Mouse (Mus musculus): Measurements from ENCODE around the gene Fosb. TPM values are rescaled to one million over a fixed set of nuclear protein-coding genes. Genes with fewer than 3 reads are reported as not detected.

Gene Fosb
- total RNA-seq, 4 experiments from 2014 or later = 11.1 to 15.1 (median 13.8) TPM

DNA sequence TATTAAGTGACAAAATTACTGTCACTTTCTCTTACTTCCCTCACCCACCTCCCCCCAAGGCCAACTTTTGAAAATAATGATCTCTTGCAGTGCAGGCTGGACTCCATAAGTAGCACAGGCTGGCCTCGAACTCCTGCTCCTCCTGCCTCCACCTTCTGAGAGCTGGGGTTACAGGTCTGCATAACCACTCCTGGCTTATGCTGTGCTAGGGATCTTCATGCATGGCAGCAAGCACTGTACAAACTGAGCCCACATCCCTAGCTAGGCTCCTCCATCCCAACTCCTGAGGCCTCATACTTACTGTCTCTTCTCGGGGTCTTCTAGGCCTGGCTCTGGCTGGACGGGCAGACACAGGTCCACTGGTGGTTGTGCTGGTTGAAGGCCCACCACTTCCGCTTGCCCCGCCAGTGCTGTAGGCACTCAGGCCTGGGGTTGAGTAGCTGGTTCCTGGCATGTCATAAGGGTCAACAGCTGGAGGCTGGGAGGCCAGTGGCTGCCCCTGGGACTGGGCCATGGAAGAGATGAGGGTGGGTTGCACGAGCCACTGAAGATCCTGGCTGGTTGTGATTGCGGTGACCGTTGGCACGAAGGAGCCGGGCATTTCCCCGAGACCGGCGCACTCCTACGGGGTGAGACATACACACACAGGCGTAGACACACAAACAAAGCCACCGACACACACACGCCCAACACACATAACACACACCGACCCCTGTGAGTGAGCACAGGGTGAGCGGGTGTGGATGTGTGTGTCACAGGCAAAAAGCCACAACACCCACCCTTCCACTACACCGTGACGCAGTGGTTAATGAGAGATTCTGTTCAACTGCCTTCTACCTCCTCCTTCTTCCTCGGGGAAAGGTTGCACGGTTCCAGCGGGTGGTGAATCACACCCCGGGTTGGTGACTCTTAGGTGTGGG is 2.8 kb downstream of the Fosb start:
- peak in 1 of 2 experiments; percentile 56 for DNase-seq (ENCODE audit: low spot score in 2 of 2)

DNA sequence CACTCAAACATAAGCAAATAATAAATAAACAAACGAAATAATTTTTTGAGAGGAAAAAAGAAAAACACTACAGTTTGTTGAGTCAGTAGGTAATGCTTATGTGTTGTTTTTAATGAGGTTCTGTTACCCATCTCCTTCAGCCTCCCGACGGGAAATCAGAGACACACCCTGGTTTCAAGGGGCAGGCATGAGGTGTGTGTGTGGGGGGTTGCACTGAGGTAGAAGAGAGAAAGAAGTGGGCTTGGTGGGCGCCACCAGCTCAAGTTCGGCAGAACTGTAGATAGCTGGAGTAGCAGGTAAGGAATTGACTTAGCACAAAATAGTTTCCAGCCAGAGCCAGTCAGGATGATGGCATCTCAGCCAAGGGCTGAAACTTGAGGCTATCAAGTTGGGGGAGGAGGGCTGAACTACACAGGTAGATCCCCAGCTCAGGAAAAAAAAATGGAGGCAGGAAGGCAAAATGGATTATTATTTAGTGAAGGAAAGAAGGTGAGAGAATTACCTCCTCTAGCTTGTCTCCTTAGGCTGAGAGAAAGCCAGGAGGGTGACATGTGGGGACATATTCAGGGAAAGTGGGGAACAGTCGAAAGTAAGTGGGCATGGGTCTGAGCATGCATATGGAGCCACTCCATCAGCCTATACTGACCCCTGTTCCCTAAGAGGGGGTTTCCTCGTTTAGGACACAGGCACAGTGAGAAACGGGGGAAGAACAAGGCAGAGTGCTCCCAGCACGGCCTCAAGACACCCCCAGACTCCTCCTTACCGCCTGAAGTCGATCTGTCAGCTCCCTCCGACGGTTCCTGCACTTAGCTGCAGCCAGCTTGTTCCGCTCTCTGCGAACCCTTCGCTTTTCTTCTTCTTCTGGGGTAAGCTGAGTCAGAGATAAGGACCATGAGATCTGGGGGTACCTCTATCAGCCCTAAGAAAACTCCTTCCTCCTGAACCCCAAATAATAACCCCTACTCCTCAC is 3.8 kb downstream of the Fosb start:
- no peak for DNase-seq (ENCODE audit: low spot score in 2 of 2)

DNA sequence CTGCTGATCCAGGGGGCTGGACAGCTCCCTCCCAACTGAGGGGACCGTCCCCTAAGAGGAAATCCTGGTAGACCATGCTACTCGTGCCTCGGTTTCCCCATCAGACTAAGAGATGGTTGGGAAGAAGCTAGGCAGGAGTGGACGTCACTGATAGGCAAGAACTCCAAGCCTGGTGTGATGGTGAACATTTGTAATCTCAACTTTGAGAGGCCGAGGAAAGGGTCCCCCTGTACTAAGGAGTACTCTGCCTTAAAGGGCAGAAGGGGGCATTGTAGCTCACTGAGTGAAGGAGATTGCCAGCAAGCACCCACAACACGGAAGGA is 4.5 kb downstream of the Fosb start:
- DNase-seq (ENCODE audit: low spot score in 2 of 2) = no peak

DNA sequence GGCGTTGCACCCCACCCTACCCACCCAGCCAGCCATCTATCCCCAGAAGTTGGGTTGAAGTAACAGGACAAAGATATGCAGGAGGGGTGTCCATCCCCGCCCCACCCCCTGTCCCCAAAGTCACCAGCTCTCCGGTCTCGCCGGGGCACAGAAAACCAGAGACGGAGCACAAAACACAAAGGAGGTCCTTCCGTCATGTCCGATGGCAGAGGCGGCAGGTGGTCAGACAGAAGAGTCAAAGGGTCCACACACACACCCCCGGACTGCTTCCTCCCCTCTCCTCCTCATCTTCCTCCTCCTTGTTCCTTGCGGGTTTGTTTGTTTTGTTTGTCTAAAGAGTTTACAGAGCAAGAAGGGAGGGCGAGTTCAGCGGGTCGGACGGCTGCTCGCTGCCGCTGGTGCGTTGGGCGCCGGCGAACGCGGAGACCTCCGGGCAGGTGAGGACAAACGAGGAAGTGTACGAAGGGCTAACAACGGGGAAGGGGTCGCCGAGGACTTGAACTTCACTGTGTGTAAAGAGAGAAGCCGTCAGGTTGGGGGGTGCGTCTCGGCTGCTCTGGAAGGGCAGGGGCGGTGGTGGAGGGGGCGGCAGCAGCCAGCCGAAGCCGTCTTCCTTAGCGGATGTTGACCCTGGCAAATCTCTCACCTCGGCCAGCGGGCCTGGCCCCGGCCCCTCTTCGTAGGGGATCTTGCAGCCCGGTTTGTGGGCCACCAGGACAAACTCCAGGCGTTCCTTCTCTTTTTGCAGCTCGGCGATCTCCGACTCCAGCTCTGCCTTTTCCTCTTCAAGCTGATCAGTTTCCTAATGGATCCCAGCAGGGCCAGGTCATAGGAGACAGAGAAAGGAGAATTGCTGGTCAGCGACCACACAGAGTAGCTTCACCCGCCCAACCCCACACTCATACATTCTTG is 5.1 kb downstream of the Fosb start:
- DNase-seq (ENCODE audit: low spot score in 2 of 2) = no peak

DNA sequence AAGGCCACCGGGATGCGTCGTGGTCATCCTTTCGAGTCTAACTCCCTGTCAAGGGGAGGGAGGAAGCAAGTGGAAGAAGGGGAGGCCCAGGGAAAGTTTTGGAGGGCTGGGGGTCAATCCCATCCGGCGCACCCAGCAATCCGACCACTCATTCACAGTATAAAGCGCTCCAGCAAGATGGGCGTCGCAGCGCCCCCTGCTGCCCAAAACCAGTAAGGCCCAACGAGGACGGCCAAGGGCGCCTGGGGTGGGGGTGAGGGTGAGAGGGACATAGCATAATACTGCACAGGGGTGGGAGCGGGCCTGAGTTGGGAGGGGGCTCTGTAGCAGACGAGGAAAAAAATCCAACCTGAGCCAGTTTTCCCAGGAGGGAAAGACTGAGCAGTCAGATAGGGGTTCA is 6.1 kb downstream of the Fosb start:
- DNase-seq (ENCODE audit: low spot score in 2 of 2) = peak in 1 of 2 experiments; percentile 71

DNA sequence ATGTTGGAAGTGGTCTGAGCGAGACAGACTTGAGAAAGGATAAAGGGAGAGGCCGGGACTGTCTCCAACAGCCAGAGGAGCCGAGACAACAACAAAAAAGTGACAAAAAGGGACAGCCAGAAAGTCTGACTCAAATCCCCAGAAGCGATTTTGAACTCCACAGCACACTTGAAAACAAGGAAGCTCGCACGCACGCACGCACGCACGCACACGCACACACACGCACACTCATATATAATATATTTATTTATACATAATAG is 6.9 kb downstream of the Fosb start:
- DNase-seq (ENCODE audit: low spot score in 2 of 2) = no peak

DNA sequence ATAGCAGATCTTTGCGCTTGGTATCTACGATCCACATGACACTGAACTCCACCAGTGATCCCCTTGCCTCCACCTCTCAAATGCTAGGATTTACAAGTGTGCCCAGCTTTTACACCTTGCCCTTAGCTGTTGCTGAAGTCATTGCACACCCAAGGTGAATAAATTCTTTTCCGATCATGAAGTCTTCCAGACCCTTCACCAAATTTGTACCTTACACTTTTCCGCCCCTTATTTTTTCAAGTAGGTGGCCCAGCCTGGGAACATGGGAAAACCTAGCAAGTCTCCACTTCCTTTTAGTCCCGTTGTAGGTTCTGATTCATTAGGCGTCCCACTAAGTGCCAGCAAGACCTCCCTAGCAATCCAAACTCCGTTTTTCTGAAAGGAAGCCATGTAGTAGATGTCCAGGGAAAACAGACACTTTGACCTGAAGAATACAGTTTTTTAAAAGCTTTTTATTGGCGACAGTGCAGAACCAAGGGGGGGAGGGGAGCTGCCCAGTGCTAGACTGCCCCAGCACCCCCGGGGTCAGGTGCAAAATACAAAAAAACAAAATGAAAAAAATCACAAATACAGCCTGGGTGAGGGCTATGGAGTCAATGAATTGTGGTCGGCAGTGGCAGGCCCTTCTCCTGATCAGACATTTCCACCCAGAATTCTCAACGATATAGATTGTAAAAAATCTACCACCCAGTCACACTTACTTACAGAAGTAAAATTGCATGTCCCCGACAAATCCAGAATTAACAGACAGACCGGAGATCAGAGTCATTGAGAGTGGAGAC is 7.4 kb downstream of the Fosb start:
- no peak for DNase-seq (ENCODE audit: low spot score in 2 of 2)

DNA sequence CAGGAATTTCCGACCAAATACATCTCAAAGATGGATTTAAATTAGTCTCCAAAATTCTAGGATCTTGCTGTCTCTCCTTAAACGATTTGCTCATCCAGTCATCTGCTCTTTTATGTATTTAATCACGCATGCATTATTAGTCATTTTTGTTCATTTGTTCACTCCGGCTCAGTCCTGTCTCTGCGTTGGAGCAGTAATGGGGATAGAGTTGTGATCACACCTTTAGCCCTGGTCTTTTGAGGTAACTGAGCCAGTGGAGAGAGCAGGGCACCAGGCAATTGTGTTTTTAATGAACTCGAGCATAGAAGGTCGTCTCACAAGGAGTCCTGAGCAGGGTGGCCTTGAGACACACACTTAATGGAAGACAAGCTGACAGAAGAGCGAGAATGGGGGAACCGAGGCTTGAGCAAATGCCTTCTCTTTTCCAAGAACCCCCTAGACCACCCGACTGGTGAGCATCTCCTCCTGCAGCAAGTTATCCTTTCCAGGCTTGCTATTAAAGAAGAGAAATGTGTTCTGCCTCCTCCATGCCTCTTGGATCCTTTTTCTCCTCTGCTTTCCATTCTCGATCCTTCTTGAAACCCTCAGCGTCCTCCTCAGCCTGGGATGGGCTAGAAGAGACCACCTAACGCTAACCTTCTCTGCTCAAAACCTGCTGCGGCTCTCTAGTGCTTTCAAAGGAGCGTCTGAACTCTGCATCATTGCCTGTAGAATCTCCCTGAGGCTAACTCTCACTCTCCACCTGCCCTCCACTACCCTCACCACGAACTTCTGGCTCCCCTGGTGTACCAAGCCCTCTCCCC is 8.2 kb downstream of the Fosb start:
- DNase-seq (ENCODE audit: low spot score in 2 of 2) = no peak

DNA sequence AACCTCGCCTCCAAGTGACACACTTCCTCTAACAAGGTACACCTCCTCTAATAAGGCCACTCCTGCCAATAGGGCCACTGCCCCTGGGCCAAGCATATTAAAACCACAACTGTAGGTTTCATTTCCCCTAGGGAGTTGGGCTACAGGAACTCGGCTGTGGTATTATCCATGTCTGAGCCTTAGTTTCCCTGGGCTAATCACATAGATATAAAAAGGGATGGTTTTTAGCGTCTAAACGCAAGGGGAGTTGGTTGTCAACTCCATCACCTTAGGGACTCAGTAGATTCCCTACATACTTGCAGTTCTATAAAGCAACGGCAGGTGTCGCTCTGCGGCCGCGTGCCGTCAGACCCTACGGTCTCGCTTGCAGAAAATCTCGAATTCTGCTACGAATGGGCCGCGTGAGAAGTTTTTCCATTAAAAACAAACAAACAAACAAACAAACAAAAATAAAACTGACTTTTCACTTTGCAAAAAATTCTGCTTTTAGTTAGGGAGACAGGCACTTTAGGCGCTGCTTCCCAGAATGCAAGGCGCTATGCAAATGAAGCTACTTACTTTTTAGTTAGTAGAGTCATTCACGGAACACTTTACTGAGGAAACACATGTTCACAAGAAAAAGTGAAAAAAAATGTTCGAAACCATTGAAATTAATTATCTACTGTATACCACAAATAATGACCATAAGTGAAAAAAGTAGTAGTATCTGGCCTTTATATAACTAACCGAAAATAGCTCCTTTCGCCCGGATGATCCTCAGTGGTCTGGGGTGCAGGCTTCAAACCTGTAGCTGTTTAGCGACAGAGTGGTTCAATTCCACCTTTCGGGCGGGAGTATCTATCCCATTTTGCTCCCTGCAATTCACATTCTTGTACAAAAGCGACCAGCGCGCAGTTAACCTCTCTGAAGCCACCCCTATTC is 9.1 kb downstream of the Fosb start:
- DNase-seq (ENCODE audit: low spot score in 2 of 2) = peak; percentile 66 to 77

DNA sequence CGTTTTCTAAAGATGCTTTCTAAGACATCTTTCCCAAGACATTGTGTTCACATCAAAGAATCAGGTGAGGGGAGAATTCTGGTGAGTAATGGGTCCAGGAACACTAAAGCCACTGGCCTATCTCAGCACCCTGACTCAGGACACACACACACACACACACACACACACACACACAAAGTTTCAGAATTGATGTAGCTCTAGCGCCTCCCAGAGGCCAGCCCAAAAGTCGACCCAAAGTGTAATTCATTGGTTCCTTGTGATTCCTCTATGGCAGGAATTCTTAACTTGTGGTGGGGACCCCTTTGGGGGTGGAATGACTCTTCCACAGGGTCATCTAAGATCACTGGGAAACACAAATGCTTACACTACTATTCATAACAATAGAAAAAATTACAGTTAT is 10.7 kb downstream of the Fosb start:
- DNase-seq (ENCODE audit: low spot score in 2 of 2) = no peak

DNA sequence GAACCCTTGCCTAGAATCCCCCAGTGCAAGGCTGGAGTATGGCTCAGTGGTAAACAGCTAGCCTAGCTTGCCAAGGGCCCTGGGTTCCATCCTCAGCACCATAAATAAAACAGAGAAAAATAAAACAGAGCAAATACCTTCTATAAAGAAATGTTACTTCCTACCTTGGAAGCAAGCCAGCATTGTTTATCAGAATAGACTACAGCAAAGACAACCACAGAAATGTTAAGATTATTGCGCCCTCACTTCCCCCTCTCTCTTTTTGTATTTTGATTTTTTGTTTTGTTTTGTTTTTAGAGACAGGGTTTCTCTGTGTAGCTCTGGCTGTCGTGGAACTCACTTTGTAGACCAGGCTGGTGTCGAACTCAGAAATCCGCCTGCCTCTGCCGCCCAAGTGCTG is 12.1 kb downstream of the Fosb start:
- no peak for DNase-seq (ENCODE audit: low spot score in 2 of 2)

DNA sequence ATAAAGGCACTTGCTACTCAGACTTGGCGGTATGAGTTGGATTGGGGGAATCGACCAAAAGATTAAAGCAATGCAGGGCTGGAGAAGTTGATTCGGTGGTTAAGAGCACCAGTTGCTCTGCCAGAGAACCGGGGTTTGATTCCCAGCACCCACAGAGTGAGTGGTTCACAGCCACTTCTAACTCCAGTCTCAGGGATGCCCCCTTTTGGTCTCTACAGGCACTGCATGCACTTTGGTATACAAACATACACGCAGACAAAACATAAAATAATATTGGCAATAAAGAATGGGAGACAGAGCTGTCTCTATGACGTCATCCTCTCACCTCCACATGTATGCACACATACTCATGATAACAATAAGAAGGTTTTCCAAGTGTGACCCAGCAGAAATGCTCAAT is 12.8 kb downstream of the Fosb start:
- DNase-seq (ENCODE audit: low spot score in 2 of 2) = no peak

DNA sequence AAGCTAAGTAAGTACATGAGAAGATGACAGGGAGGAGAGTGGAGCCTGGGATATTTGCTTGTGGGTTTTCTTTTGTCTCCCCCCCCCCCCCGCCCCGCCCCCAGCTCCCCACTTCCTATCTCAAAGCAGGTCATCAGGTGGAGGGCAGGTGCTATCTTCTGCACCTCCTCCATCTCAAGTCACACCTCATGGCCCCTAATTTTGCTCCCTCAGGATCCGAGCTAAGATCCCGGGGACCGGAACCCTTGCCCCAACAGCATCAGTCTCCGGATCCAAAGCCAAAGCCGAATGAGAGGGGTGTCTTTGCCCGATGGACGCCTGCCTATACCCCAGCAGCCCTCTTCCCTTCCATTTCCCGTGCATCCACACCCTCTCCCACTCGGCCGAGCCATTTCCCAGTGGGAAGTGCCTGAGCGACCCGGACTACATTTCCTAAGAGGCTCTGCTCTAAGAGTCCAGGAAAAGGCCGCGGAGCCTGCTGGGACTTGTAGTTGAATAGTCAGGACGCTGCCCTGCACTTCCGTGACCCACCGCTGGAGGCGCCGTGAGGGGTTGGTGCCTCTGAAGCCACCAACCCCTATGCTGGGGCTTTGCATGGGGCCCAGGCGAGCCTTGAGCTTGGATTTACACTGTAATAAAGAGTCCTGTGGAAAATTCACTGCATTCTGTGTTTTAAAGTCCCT is 14.2 kb downstream of the Fosb start:
- DNase-seq (ENCODE audit: low spot score in 2 of 2) = peak; percentile 92 to 98

DNA sequence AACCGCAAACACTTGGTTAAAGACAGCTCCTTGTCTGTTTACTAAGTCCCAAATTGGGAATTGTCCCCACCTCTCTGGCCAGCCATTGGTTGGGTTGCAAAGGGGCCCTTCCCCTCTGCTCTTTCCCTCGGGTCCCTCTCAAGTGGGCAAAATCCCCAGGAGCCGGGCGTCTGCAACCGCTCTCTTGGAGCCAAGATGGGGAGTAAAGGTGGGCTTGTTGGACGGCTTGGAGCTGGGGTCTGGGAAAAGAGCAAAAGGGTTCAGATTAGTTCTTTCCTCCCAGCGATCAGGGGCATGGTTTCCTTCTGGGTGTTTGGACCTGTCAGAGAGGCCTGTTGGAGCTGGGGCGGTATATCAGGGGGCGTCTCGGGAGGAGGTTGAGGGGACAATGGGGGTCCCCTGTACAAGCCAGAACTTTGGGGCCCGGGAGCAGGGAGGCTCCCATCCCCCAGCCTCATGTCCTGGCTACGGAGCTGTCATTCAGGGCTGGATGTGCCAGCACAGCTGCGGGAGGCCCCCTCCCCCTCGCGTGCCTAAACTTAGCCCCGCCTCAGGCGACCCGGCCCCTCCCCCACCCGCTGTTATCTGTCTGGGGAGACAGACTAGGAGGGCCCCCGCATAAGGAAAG is 18.8 kb downstream of the Fosb start:
- no peak for DNase-seq (ENCODE audit: low spot score in 2 of 2)

DNA sequence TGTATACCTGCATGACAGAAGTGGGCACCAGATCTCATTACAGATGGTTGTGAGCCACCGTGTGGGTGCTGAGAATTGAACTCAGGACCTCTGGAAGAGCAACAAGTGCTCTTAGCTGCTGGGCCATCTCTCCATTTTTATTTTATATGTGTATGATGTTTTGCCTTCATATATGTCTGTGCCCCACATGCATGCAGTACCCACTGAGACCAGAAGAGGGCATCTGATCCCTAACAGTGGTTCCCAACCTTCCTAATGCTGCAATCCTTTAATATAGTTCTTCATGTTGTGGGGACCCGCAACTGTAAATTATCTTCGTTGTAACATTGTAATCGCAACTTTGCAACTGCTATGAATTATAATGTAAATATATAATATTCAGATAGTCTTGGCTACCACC is 25.1 kb downstream of the Fosb start:
- peak in 1 of 2 experiments; percentile 34 for DNase-seq (ENCODE audit: low spot score in 2 of 2)

DNA sequence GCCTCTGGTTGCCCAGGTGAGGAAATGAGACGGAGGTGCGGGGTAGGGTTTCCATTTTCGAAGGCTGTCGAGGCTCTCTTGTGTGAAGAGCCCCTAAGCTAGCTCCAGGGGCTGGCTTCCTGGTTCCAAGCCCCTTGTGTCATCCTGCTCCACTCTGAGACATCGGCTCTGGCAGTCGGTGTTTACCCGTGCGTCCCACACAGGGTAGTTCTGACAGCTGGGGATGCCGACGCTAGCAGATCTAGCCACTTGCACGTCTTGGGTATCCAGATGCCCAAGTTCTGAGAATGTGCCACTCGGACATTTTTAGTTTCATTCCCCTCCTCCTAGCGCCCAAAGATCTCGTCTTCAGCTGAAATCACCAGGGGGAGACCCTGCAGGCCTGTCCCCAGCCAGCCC is 26.4 kb downstream of the Fosb start:
- no peak for DNase-seq (ENCODE audit: low spot score in 2 of 2)

DNA sequence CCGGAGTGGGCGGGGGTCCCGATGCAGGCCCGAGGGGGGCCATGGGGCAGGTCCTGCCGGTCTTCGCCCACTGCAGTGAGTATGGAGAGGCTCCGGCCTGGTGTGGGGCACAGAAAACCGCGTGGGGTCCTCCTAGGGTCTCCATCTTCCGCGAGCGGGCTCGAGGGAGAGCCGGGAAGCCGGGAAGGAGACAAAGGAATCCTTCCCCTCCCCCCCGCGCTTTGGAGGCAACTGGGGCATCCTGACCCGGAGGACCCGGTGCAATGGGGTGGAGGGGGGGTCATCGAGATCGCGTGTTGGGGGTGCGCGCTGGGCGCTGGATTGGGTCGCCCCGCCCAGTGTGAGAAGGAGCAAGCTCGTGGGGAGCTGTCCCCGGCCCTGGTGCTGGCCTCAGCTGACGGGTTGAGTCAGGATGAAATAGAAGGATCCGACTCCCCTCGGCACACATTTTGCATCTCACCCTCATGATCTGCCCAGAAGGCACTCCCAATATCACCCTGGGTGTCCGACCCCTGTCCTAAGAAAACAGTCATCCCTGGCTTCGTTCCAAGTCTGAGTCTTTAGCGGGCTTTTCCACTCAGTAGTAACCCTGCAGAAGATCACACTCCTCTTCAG is 27.0 kb downstream of the Fosb start:
- peak in 1 of 2 experiments; percentile 50 for DNase-seq (ENCODE audit: low spot score in 2 of 2)

All from left cerebral cortex, adult 8-10 months (tissue).